Mouse (Mus musculus) hindbrain, embryonic 16.5 days (tissue): ENCODE measurements around the gene Zfp189. TPM values are rescaled to one million over a fixed set of nuclear protein-coding genes. Genes with fewer than 3 reads are reported as not detected.
A peak's percentile ranks its signal among the peaks of the same experiment; 100 is the strongest.
"Not testable (repeated sequence)": the region's sequence is repeated elsewhere in the genome, so short reads cannot be mapped to it uniquely, and the experiment has no call there.

Source experiments
- ATAC-seq: fragments of 200-750 bp; cut with Nextera tagmentation; 2 replicates; pipeline ENCODE4 v1.8.0; 2017; ENCODE audit warnings: moderate TSS enrichment, moderate library complexity
- H3K27ac ChIP-seq: fragments of 300-500 bp; sonication (generic); 2 replicates; pipeline ENCODE4 v1.5.1; 2014; ENCODE audit warnings: low read depth, mild to moderate bottlenecking, control low read depth, low read length, moderate library complexity
- H3K27me3 ChIP-seq: fragments of 300-500 bp; sonication (generic); replicated peaks from 2 replicates; pipeline ENCODE4 v1.6.1; 2014; ENCODE audit warnings: low read length; ENCODE audit not compliant: control insufficient read depth, insufficient read depth
- H3K36me3 ChIP-seq: fragments of 300-500 bp; sonication (generic); 2 replicates; pipeline ENCODE4 v1.6.1; 2014; ENCODE audit warnings: mild to moderate bottlenecking, low read length, moderate library complexity, mixed read lengths; ENCODE audit not compliant: control insufficient read depth, insufficient read depth
- H3K4me1 ChIP-seq: fragments of 300-500 bp; sonication (generic); 2 replicates; pipeline ENCODE4 v1.6.1; 2014; ENCODE audit warnings: low read depth, low read length; ENCODE audit not compliant: control insufficient read depth, insufficient read depth
- H3K4me2 ChIP-seq: fragments of 300-500 bp; sonication (generic); 2 replicates; pipeline ENCODE4 v1.6.1; 2014; ENCODE audit warnings: mild to moderate bottlenecking, low read length, control low read depth, moderate library complexity
- H3K4me3 ChIP-seq: fragments of 300-500 bp; sonication (generic); 2 replicates; pipeline ENCODE4 v1.5.1; 2014; ENCODE audit warnings: mild to moderate bottlenecking, low read length, control low read depth, moderate library complexity
- H3K9ac ChIP-seq: fragments of 300-500 bp; sonication (generic); 2 replicates; pipeline ENCODE4 v1.6.1; 2014; ENCODE audit warnings: low read depth, mild to moderate bottlenecking, control low read depth, low read length, moderate library complexity
- H3K9me3 ChIP-seq: fragments of 300-500 bp; sonication (generic); 2 replicates; pipeline ENCODE4 v1.6.1; 2014; ENCODE audit warnings: mild to moderate bottlenecking, low read length, moderate library complexity; ENCODE audit not compliant: control insufficient read depth
- WGBS: fragments of 180-500 bp; shearing (Covaris S2); extraction: QIAGEN DNeasy Blood & Tissue Kit; methylation state at CpG from one replicate; pipeline ENCODE4 v1.1.7; 2014; 5-methylcytosine and 5-hydroxymethylcytosine counted together
- polyA plus RNA-seq: library from polyadenylated mRNA; unstranded; fragments of >200 nt; fragmentation: Nextera tagmentation; extraction: Ambion mirVana; gene quantifications from 2 replicates; pipeline ENCODE4 v1.2.1, GENCODE M21; 2015

Zfp189 gene
- polyA plus RNA-seq: 12.2 and 12.4 TPM in 2 replicates

GRCm38 (mm10) chr4:49520572-49521340 is at the start of gene Zfp189, which contains the start of gene Mrpl50:
Zfp189 (plus strand) TSS chr4:49521176.
Mrpl50 (minus strand) TSS chr4:49521093.
- Histone ChIP-seq H3K4me2 (peak within 1 kb of the TSS; percentile 72), H3K4me1 (peaks cover 19% of the 10 kb centered on the region), H3K27ac (peak within 1 kb of the TSS; percentile 70), H3K9ac (peak within 1 kb of the TSS; percentile 81), H3K9me3 (no peaks in the 10 kb centered on the region), H3K27me3 (no peaks in the 10 kb centered on the region), H3K36me3 (peaks cover 11% of the 10 kb centered on the region; the same call in 1 of the 2 replicates), H3K4me3 (peak within 1 kb of the TSS; percentile 61)
- 0% methylated on average over 41 of the region's 41 CpGs for WGBS
- peak; percentile 100 for ATAC-seq

GRCm38 (mm10) chr4:49473435-49474100 is 47.4 kb upstream of the Zfp189 start, which contains the start of gene Acnat1:
Acnat1 (minus strand) TSS chr4:49473912.
- H3K27me3 ChIP-seq: no peaks in the 10 kb centered on the region
- H3K27ac ChIP-seq: no peak within 1 kb of the TSS
- 55% methylated on average over 3 of the region's 3 CpGs for WGBS
- H3K9me3 ChIP-seq: no peaks in the 10 kb centered on the region
- no peak within 1 kb of the TSS for H3K9ac ChIP-seq
- no peaks in the 10 kb centered on the region for H3K4me1 ChIP-seq
- H3K4me2 ChIP-seq: no peak within 1 kb of the TSS
- no peaks in the 10 kb centered on the region for H3K36me3 ChIP-seq
- H3K4me3 ChIP-seq: no peak within 1 kb of the TSS
- no peak for ATAC-seq

- H3K4me1 ChIP-seq: no peaks in the 10 kb centered on the region
- no peak overlapping the region for H3K9ac ChIP-seq
- H3K4me3 ChIP-seq: no peak overlapping the region
- no peaks in the 10 kb centered on the region for H3K36me3 ChIP-seq
- H3K27me3 ChIP-seq: no peaks in the 10 kb centered on the region
- no peak overlapping the region for H3K4me2 ChIP-seq
- no peak for ATAC-seq
- no peak overlapping the region for H3K27ac ChIP-seq
- no peaks in the 10 kb centered on the region for H3K9me3 ChIP-seq
These were observed 46.4 kb upstream of the Zfp189 start for GRCm38 (mm10) chr4:49474583-49474982.

- no peaks in the 10 kb centered on the region for H3K36me3 ChIP-seq
- H3K4me1 ChIP-seq: no peaks in the 10 kb centered on the region
- 22% methylated on average over 19 of the region's 19 CpGs for WGBS
- H3K4me3 ChIP-seq: peak overlapping the region; percentile 28
- peak; percentile 54; the same call in 1 of the 2 replicates for ATAC-seq
- no peak overlapping the region; the same call in 1 of the 2 replicates for H3K9ac ChIP-seq
- no peak overlapping the region for H3K27ac ChIP-seq
- no peaks in the 10 kb centered on the region for H3K9me3 ChIP-seq
- H3K4me2 ChIP-seq: peak overlapping the region; percentile 61
- H3K27me3 ChIP-seq: no peaks in the 10 kb centered on the region
These were observed 42.7 kb upstream of the Zfp189 start for GRCm38 (mm10) chr4:49478118-49478877.

GRCm38 (mm10) chr4:49479035-49479434 is 41.9 kb upstream of the Zfp189 start:
- H3K27ac ChIP-seq, ATAC-seq, H3K9me3 ChIP-seq, H3K4me2 ChIP-seq, H3K27me3 ChIP-seq, H3K36me3 ChIP-seq, H3K4me1 ChIP-seq, H3K4me3 ChIP-seq, H3K9ac ChIP-seq: not testable (repeated sequence)
- WGBS: 26% methylated on average over 2 of the region's 2 CpGs

- no peaks in the 10 kb centered on the region for H3K36me3 ChIP-seq
- H3K27ac ChIP-seq: no peak overlapping the region
- H3K27me3 ChIP-seq: no peaks in the 10 kb centered on the region
- no peaks in the 10 kb centered on the region for H3K9me3 ChIP-seq
- H3K4me3 ChIP-seq: no peak overlapping the region
- no peak for ATAC-seq
- H3K9ac ChIP-seq: no peak overlapping the region
- 25% methylated on average over 21 of the region's 21 CpGs for WGBS
- no peaks in the 10 kb centered on the region for H3K4me1 ChIP-seq
- peak overlapping the region; percentile 25 for H3K4me2 ChIP-seq
These were observed 40.7 kb upstream of the Zfp189 start for GRCm38 (mm10) chr4:49480104-49480760.

DNA sequence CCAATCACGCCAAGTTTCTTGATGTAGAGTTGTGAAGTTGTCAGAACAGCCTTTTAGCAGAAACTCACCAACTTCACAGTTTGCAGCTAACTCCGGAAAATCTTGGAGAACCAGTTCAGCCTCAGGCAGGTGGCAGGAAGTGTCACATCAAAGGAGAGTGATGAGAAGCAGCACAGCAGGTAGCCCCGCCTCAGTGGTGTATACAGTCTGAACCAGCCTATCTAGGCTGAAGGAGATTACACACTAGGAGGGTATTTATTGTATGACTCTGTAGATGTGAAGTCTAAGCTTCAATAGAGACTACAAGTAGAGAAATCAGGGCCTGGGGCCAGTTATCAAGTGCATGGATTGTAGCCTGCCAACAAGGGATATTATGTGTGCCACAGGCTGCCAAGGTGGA is 40.1 kb upstream of the Zfp189 start:
- no peaks in the 10 kb centered on the region for H3K27me3 ChIP-seq
- 62% methylated on average over 3 of the region's 3 CpGs for WGBS
- no peak overlapping the region for H3K27ac ChIP-seq
- no peak overlapping the region for H3K9ac ChIP-seq
- no peak for ATAC-seq
- no peaks in the 10 kb centered on the region for H3K36me3 ChIP-seq
- H3K9me3 ChIP-seq: no peaks in the 10 kb centered on the region
- H3K4me3 ChIP-seq: no peak overlapping the region
- no peak overlapping the region for H3K4me2 ChIP-seq
- H3K4me1 ChIP-seq: no peaks in the 10 kb centered on the region

DNA sequence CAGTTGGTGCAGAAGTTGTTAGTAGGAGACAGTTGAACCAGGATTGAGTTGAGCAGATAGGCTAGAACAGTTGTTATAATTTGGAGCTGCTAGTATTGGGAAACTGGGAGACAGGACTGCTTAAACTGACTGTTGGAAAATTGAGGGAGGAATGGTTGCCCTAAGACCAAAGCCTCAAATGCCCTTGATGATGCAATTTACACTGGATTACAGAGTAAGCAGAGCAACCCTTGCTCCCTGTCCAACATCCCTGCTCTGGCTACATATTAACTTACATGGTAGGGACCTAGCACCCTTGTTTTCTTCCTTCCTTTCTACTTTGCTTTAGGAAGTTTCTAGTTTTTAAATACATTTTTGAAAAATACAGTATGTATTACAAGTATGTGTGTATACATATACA is 35.5 kb upstream of the Zfp189 start:
- H3K9me3 ChIP-seq: no peaks in the 10 kb centered on the region
- H3K36me3 ChIP-seq: no peaks in the 10 kb centered on the region
- H3K4me2 ChIP-seq: no peak overlapping the region
- H3K4me3 ChIP-seq: no peak overlapping the region
- no peak overlapping the region for H3K9ac ChIP-seq
- no peaks in the 10 kb centered on the region for H3K27me3 ChIP-seq
- H3K27ac ChIP-seq: no peak overlapping the region
- H3K4me1 ChIP-seq: no peaks in the 10 kb centered on the region
- ATAC-seq: no peak
